Comparison of ENCODE assay signal across 12 mouse cellular contexts in genomic region chr14:24214436-24214835, GRCm38 (mm10). TPM values are rescaled to one million over a fixed set of nuclear protein-coding genes. Genes with fewer than 3 reads are reported as not detected.
DNase-seq lines count a peak whose midpoint lies in the region; ATAC-seq lines count a peak whose summit lies in the region.
"Had no signal": no experiment of that assay in that cellular context is flagged by ENCODE, and none has a peak within 500 bp of the region (broad histone marks: within the 10 kb centered on the region; RNA-seq: fewer than 3 reads in every experiment).

No protein-coding gene starts in this region.

- H3K36me3 ChIP-seq in heart, embryonic 10.5 days = no peaks in the 10 kb centered on the region
- H3K36me3 ChIP-seq in forebrain, embryonic 14.5 days (ENCODE audit: control insufficient read depth, insufficient read depth, low read length) = no peaks in the 10 kb centered on the region
- H3K36me3 ChIP-seq in neural tube, embryonic 14.5 days (ENCODE audit: control insufficient read depth, insufficient read depth, low read length) = no peaks in the 10 kb centered on the region

- H3K27me3 ChIP-seq in heart, embryonic 10.5 days (ENCODE audit: insufficient read depth, poor library complexity, severe bottlenecking) = no peaks in the 10 kb centered on the region
- no peaks in the 10 kb centered on the region for H3K27me3 ChIP-seq in forebrain, embryonic 14.5 days (replicated peaks; ENCODE audit: control insufficient read depth, insufficient read depth, low read length)
- H3K27me3 ChIP-seq in neural tube, embryonic 14.5 days (ENCODE audit: control insufficient read depth, insufficient read depth, low read length) = no peaks in the 10 kb centered on the region

- no peak overlapping the region for H3K4me3 ChIP-seq in heart, embryonic 10.5 days
- no peak overlapping the region for H3K4me3 ChIP-seq in forebrain, embryonic 14.5 days (ENCODE audit: low read depth, low read length)
- no peak overlapping the region for H3K4me3 ChIP-seq in neural tube, embryonic 14.5 days (ENCODE audit: low read depth, low read length)

- H3K9me3 ChIP-seq in heart, embryonic 10.5 days = no peaks in the 10 kb centered on the region
- no peaks in the 10 kb centered on the region for H3K9me3 ChIP-seq in forebrain, embryonic 14.5 days (replicated peaks; ENCODE audit: control insufficient read depth, low read length)
- H3K9me3 ChIP-seq in neural tube, embryonic 14.5 days (ENCODE audit: control insufficient read depth, low read length) = no peaks in the 10 kb centered on the region

- 48% methylated on average over 9 of the region's 9 CpGs for WGBS in heart, embryonic 10.5 days
- 73% methylated on average over 9 of the region's 9 CpGs for WGBS in forebrain, embryonic 14.5 days
- WGBS in neural tube, embryonic 14.5 days = 58% methylated on average over 9 of the region's 9 CpGs

- no peak for DNase-seq in heart, embryonic 10.5 days (ENCODE audit: low spot score)
- no peak for DNase-seq in heart, postnatal 25 days (ENCODE audit: low spot score)
- peak; percentile 37 for DNase-seq in ovary, adult 18-20 months (ENCODE audit: low spot score)
- DNase-seq in ovary, postnatal 10 days (ENCODE audit: low spot score) = no peak
- DNase-seq in forebrain, embryonic 14.5 days (ENCODE audit: low spot score) = no peak
- DNase-seq in heart, postnatal 14 days = no peak
- no peak for DNase-seq in left cerebral cortex, adult 8-10 months (ENCODE audit: low spot score in 2 of 2)
- DNase-seq: cerebellum, adult 8-10 months; kidney, postnatal 25 days; lung, postnatal 4 days; right cerebral cortex, postnatal 4 days had no signal

- ATAC-seq in forebrain, embryonic 14.5 days = no peak
- no peak for ATAC-seq in neural tube, embryonic 14.5 days (ENCODE audit: low read depth)

- intact Hi-C loops in heart, postnatal 25 days (cut with DNase I) = no loop called here
- intact Hi-C loops in heart, postnatal 14 days (cut with DNase I) = no loop called here

- peak overlapping the region; percentile 8; the same call in 1 of the 2 replicates for H3K27ac ChIP-seq in heart, embryonic 10.5 days
- H3K27ac ChIP-seq in forebrain, embryonic 14.5 days (ENCODE audit: low read depth, low read length) = peak overlapping the region; percentile 54
- peak overlapping the region; percentile 18; the same call in 1 of the 2 replicates for H3K27ac ChIP-seq in neural tube, embryonic 14.5 days (ENCODE audit: low read depth, low read length)

- no peak overlapping the region for H3K4me2 ChIP-seq in forebrain, embryonic 14.5 days (ENCODE audit: low read length)
- H3K4me2 ChIP-seq in neural tube, embryonic 14.5 days (ENCODE audit: low read depth, low read length) = no peak overlapping the region

- H3K9ac ChIP-seq in forebrain, embryonic 14.5 days (ENCODE audit: low read length) = no peak overlapping the region; the same call in 1 of the 2 replicates
- H3K9ac ChIP-seq in neural tube, embryonic 14.5 days (replicated peaks; ENCODE audit: low read depth, low read length) = no peak overlapping the region

- H3K4me1 ChIP-seq in heart, embryonic 10.5 days = peaks cover 92% of the 10 kb centered on the region
- H3K4me1 ChIP-seq in forebrain, embryonic 14.5 days (ENCODE audit: control insufficient read depth, insufficient read depth, low read length) = peaks cover 21% of the 10 kb centered on the region
- peaks cover 47% of the 10 kb centered on the region for H3K4me1 ChIP-seq in neural tube, embryonic 14.5 days (ENCODE audit: control insufficient read depth, insufficient read depth, low read length)

RNA-seq across cellular contexts. Expression of gene Dlg5, which starts 31.3 kb away (rescaled TPM):
- polyA plus RNA-seq in heart, embryonic 10.5 days (2016; fragmentation: Nextera tagmentation; extraction: Ambion mirVana) = 11.3 and 15.1 TPM in 2 replicates
- total RNA-seq in heart, postnatal 25 days (2021) = 1 to 10 TPM; 7.9 to 8.4 TPM
- polyA plus RNA-seq in forebrain, embryonic 14.5 days (2014; fragmentation: Nextera tagmentation; extraction: Ambion mirVana) = 20.3 and 22.5 TPM in 2 replicates
- polyA plus RNA-seq in neural tube, embryonic 14.5 days (2014; fragmentation: Nextera tagmentation; extraction: Ambion mirVana) = 35.7 and 37.5 TPM in 2 replicates
- 10 to 100 TPM; 10.4 to 14.1 TPM for total RNA-seq in heart, postnatal 14 days (2021)
- 10 to 100 TPM; 30.9 to 42.0 (median 34.4) TPM for total RNA-seq in left cerebral cortex, adult 8-10 months (2022)
